Mouse (Mus musculus) right cerebral cortex, adult 2 months (tissue): Measurements from ENCODE around the gene Trim25.
"Not testable (repeated sequence)": the region's sequence is repeated elsewhere in the genome, so short reads cannot be mapped to it uniquely, and the experiment has no call there.

Experiments used
- DNase-seq, 2 experiments: peaks; one replicate each; pipeline ENCODE4 v3.0.0; 2021 to 2022; ENCODE audit warnings: low spot score in 2 of 2

The Trim25 gene

GRCm38 (mm10) chr11:89024181-89024881 lies 25.2 kb downstream of the Trim25 start:
- DNase-seq = no peak

- DNase-seq = no peak
These were observed 26.4 kb downstream of the Trim25 start for GRCm38 (mm10) chr11:89025603-89026002.

DNA sequence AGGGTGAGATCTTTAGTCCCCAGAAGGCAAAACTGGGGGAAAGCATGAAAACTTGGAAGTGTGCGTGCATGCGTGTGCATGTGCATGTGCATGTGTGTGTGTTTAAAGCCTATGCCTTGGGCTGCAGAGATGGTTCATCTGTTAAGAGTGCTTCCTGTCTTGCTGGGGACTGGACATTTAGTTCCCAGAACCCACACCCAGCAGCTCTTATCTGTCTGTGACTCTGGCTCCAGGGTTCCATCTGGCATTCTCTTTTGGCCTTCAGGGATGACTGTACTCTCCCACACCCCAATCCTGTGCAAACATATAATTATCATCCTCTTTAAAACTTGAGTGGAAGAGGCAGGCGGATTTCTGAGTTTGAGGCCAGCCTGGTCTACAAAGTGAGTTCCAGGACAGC lies 26.9 kb downstream of the Trim25 start:
- DNase-seq = no peak

GRCm38 (mm10) chr11:89027955-89028361 lies 28.8 kb downstream of the Trim25 start:
- no peak for DNase-seq

DNA sequence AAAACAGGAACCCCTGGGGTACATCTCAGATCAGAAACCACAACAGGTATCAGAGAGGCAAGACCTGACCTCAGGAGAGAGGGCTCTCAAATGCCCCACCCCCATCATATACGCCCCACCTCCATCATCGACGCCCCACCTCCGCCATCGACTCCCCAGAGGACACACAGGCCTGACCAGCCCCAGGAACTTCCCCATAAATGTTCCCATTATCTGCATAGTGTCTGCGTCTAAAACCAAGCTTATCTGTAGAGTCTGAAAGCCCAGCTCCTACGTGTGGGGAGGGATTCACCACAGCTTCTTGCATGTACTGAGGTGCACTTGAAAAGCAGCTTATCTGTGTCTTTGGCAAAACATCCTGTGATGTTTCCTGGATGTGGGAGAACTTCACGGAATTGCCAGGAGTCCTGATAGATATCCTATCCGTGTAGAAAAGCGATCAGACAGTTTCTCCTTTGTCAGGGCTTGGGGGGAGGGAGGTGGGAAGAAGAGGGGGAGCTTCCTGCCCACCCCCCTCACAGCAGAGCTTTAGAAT lies 29.8 kb downstream of the Trim25 start:
- no peak for DNase-seq

DNA sequence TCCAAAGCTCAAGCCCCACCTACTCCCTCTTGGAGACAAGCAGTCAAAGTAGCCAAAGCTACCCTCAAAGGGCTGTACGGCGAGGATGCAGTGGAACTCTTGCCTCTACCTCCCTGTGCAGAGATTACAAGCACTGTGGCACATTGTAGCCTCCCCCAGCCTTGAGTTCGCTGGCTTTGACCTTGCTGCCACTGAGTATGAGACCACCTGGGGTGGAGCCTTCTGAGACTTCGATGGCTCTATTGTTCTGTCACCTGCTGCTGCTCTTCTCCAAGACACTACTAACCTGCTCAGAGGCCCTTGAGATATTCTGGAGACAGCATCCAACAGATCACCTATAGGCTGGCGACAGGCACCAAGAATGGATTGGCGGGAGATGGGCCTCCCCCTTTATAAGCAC lies 31.4 kb downstream of the Trim25 start:
- DNase-seq = no peak

GRCm38 (mm10) chr11:89031189-89031588 lies 32.0 kb downstream of the Trim25 start:
- DNase-seq = no peak

DNA sequence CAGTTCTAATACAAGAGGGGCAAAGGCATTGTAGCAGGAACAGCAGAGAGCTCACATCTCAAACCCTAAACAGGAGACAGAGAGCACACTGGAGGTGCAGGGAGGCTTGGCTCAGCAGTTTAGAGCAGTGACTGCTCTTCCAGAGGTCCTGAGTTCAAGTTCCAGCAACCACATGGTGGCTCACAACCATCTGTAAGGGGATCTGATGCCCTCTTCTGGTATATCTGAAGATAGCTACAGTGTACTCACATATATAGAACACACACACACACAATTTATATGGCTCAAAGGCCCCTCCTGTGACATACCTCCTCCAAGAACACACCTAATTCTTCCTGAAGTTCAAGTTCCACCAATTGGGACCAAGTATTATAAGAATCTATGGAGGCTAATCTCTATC lies 35.4 kb downstream of the Trim25 start:
- DNase-seq = no peak

GRCm38 (mm10) chr11:89035552-89035951 lies 36.4 kb downstream of the Trim25 start:
- DNase-seq = no peak

DNA sequence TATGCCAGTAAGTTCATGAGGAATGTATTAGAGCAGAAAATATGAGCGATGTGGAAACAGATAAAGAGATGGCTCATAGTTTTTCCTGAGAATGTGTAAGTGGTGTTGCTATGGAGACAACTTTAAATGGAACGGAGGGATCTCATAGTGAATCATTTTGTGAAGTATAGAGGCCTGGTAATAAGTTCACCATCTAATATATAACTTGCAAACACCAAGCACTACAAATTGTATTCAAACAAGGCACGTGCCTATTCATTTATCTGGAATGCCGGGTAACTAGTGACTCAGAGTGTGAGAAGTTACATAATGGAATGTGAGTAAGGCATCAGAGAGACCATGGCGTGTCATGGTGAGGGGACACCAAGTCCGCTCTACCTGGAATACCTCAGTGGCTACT lies 39.3 kb downstream of the Trim25 start:
- peak in 1 of 2 experiments; percentile 20 for DNase-seq

DNA sequence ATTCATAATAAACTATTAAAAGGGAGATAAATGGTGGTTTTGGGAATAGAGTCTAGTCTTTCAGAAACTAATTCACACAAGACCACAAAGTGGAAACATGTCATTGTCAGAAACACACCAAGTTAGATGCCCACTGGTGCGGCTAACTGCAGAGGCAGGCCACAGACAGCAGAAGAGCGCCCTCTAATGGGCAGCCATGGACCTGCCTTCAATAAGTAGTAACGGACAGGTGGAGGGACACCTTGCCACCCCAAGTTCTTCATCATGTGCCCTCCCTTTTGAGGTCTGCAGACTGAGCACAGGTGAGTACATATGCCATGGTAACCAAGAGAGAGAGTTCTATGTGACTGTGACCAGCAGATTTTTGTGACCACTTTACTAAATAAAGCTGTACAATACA lies 40.1 kb downstream of the Trim25 start:
- DNase-seq = peak; percentile 60 to 62

GRCm38 (mm10) chr11:89041073-89041472 lies 41.9 kb downstream of the Trim25 start:
- not testable (repeated sequence) for DNase-seq

GRCm38 (mm10) chr11:89043046-89043445 lies 43.9 kb downstream of the Trim25 start:
- no peak for DNase-seq

DNA sequence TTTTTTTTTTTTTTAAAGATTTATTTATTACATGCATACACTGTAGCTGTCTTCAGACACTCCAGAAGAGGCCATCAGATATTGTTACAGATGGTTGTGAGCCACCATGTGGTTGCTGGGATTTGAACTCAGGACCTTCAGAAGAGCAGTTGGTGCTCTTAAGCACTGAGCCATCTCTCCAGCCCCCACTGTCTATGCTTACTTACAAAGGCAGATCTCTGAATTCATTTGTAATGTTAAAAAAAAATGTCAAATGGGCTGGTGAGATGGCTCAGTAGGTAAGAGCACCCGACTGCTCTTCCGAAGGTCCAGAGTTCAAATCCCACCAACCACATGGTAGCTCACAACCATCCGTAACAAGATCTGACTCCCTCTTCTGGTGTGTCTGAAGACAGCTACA lies 46.3 kb downstream of the Trim25 start:
- not testable (repeated sequence) for DNase-seq

DNA sequence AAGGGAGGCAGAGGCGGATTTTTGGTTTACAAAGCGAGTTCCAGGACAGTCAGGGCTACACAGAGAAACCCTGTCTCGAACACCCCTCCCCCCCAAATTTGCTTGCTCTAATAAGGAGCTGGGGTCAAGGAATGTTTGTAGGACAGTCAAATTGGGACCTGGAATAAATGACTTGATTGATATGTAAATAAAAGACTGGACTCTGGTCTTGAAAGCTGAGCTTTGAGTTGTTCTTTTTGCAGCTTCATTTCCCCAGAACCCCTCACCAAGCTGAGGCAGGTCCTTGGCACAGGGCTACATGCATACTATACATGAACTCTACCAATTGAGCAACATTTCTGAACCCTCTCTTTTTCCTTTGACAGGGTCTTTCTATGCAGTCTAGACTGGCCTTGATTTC lies 46.8 kb downstream of the Trim25 start:
- no peak for DNase-seq

DNA sequence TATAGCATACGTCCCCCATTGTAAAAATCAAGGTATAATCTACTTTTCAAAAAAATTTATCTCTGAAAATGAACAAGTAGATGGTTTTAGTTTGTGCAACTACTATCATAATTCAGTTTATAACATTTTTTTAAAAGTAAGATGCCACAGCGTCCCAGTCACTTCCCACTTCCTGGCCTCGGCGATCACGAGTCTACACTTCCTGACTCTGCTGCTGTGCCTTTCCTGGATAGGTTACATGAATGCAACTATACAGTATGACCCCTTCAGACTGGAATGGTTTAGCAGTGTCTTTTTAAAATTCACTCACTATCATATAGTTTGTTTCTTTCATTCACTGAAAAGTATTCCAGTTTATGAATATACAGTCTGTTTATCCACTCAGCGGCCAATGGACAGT lies 52.6 kb downstream of the Trim25 start:
- no peak for DNase-seq

- peak in 1 of 2 experiments; percentile 16 for DNase-seq
These were observed 56.9 kb downstream of the Trim25 start for GRCm38 (mm10) chr11:89055931-89056690.

- peak in 1 of 2 experiments; percentile 26 for DNase-seq
These were observed 59.5 kb downstream of the Trim25 start for GRCm38 (mm10) chr11:89058515-89059270.

GRCm38 (mm10) chr11:89059919-89060422 lies 60.8 kb downstream of the Trim25 start:
- DNase-seq = peak; percentile 31 to 60

- peak; percentile 88 for DNase-seq
These were observed 61.4 kb downstream of the Trim25 start for GRCm38 (mm10) chr11:89060423-89061089.

DNA sequence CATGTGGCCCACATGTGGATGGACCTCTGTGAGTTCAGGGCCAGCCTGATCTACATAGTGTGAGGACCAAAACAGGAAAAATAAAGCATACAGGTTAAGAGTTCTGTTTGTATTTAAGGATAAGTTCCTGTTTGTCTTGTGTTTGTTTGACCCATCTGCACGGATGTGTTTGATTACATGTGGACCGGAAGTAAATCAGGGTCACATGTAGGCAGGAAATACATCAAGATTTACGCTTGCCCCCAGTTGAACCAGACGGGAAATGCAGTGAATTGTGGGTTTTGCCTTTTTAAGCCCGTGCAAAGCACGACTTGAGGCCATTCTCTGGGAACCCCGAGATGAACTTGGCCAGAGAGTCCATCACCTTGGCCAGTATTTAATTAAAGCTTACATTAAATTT lies 62.2 kb downstream of the Trim25 start:
- no peak for DNase-seq
